Mouse (Mus musculus): ENCODE data around the gene Pola2.

GRCm38 (mm10) chr19:5964804-5965203 is 802 bp upstream of the Pola2 start:
- TF ChIP-seq CTCF (IDR thresholded peaks at IDR 0.05; ENCODE audit: control insufficient read depth, insufficient read depth, insufficient read length) (no peak), CEBPB (IDR thresholded peaks at IDR 0.05; ENCODE audit: low read depth) (no peak), FOSL1 (IDR thresholded peaks at IDR 0.05; ENCODE audit: insufficient read depth, low read length, poor library complexity, severe bottlenecking) (no peak), MYOG (IDR thresholded peaks at IDR 0.05; ENCODE audit: control insufficient read depth, extremely low read depth, insufficient read length) (no peak), USF1 (IDR thresholded peaks at IDR 0.05; ENCODE audit: low read depth) (no peak), MYOD1 (IDR thresholded peaks at IDR 0.05; ENCODE audit: control insufficient read depth, insufficient read length, low read depth) (no peak), MAX (IDR thresholded peaks at IDR 0.05) (no peak)
